Mouse (Mus musculus): ENCODE measurements around the gene Snx13.

Snx13 gene

DNA sequence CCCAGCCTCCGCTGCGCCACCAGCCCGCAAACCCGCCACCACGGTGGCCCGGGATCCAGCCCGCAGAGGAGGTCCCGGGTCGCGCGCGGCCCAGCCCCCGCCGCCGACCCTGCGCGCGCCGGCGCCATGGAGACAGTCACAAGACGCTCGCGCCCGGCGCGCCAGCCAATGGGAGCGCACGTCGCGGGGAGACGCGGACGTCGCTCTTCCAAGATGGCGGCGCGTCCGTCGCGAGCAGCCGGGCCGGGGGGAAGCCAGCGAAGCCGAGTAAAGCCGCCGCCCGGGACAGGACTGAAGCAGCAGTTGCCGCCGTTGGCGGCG is at the start of gene Snx13:
TSS of gene Snx13 (plus strand) at position 188 of the 321 bp plus-strand sequence.
- peak; percentile 81 to 83 for DNase-seq (ENCODE audit: low spot score in 2 of 2)

DNA sequence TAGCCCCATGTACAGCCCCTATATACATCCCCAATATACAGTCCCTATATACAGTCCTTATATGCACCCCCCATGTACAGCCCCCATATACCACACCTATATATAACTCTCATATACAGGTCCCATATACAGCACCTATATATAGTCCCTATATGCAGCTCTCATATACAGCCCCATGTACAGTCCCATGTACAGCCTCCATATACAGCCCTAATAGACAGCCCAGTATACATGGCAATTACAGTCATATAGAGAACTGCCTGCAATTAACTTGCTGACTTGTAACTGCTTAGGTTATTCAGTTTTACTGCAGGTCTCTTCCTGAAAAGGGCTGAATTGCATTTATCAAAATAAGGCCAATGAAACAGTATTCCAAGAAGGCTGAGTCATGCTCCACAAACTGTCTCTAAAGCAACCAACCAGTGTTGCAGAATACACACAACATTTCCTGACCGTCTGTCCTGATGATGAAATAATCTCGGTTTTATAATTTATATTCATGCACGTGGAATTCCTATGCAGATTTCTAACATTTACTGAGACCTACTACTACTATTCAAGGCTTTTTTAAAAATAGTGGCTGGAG is 49.3 kb upstream of the Snx13 start:
- DNase-seq (ENCODE audit: low spot score in 2 of 2) = no peak

GRCm38 (mm10) chr12:34998778-34999467 is 48.1 kb upstream of the Snx13 start:
- DNase-seq (ENCODE audit: low spot score in 2 of 2) = no peak

DNA sequence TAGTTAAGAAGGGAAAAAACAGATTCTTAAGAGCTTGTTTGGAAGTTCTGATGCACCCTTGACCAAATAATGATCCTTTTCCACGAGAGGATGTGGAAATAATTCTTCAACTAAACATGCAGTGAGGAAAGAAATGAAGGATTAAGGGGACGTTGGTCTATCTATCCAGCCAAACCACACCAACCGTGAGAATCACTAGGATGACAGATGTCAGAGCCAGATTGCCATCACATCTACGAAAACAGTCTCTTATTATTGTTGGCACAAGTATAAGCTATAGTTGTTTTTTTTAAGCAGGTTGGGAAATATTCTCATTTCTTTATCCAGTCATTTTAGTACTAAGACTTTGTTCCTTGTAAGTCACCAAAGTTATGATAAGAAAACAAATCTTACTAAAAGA is 46.7 kb upstream of the Snx13 start:
- no peak for DNase-seq (ENCODE audit: low spot score in 2 of 2)

- DNase-seq (ENCODE audit: low spot score in 2 of 2) = no peak
Observed at GRCm38 (mm10) chr12:35005748-35006147, 41.2 kb upstream of the Snx13 start.

DNA sequence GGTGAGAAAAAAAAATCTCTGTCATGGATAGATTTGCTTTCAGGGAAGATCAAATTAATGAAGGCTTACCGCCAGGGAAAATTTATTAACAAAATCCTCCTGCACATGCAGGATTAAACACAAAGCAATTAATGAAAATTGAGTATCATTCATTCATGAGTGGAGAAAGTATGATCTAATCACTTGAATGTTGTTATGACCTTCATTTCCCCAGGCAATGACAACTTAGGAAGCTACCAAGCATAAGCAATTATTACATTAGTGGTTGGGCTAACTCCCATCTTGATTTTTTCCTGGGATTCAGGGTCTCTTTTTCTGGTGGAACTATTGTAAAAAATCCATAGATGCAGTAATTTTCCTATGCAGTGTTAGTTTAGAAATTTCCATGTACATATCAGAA is 39.1 kb upstream of the Snx13 start:
- DNase-seq (ENCODE audit: low spot score in 2 of 2) = no peak

GRCm38 (mm10) chr12:35008340-35009137 is 38.4 kb upstream of the Snx13 start:
- no peak for DNase-seq (ENCODE audit: low spot score in 2 of 2)

DNA sequence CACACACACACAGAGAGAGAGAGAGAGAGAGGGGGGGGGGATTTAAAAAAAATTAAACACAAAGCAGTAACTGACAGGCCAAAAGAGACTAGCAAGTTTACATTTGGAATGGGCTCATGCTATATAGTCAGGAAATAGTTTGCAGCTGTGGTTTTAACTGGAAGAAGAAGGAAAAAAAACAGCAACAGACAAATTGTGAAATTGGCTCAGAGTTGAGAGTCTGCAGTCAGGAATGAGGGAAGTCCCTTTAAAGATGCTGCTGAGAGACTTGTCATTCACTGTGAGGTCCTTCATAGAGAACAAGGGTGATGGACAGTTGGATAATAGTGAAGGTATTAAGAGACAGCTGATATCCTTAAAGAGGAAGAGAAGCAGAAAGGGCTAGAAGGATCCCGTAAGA is 35.5 kb upstream of the Snx13 start:
- no peak for DNase-seq (ENCODE audit: low spot score in 2 of 2)

DNA sequence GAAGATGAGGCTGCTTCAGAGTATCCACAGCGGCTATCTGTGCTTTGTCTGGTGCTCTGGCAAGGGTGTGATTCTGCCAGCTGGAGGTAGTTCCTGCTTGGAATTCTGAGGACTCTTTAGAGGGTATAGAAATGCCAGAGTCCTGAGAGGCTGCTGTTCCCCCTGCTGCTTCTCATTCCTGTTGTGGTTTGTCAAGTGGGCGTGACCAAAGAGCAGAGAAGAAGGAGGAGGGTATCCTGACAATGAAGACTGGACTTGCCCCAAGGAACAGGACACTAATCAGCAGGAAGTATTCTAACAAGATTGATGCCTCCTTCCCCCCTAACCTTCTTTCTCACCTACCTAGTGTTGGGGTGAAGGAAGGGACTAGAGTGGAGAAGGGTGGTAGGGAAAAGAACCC is 33.0 kb upstream of the Snx13 start:
- DNase-seq (ENCODE audit: low spot score in 2 of 2) = no peak

DNA sequence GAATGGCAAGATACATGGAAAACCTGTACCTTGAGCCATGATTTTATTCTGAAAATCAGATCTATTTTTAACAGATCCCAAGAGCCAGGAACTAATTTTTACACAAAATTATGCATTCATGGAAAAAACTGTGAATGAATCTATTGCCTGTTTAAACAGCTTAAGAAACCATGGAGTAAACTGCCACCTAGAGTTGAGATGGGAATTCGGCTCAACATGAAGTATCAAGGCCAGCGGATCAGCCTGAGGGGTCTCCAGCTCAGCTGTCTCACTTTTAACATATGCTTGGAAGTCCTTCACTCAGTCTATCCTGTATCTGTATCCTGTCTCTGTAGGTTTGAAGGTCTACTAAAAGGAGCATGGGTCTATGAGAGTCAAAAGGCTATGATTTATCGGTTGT is 30.9 kb upstream of the Snx13 start:
- DNase-seq (ENCODE audit: low spot score in 2 of 2) = no peak

GRCm38 (mm10) chr12:35016481-35017250 is 30.3 kb upstream of the Snx13 start:
- no peak for DNase-seq (ENCODE audit: low spot score in 2 of 2)

GRCm38 (mm10) chr12:35018679-35019237 is 28.2 kb upstream of the Snx13 start:
- no peak for DNase-seq (ENCODE audit: low spot score in 2 of 2)

DNA sequence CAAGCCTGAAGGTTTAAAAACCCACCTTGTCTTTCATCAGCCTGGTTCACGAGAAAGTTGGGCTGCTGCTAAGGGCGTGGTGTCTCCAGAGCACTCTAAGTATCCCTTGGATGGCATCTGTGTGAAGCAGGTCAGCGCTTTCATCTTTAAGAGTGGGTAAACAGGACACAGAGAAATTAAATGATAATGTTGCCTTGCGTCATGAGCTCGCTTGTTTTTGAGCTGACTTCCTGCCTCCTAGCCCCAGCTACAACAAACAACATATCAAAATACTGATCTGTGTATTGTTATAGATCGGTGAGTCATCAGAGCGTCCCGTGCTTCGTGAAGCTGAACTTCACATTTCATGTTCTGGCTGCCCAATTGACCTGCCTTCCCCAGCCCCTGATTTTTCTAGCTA is 25.7 kb upstream of the Snx13 start:
- DNase-seq (ENCODE audit: low spot score in 2 of 2) = no peak

GRCm38 (mm10) chr12:35022066-35022465 is 24.9 kb upstream of the Snx13 start:
- DNase-seq (ENCODE audit: low spot score in 2 of 2) = no peak

- DNase-seq (ENCODE audit: low spot score in 2 of 2) = no peak
Observed at GRCm38 (mm10) chr12:35025916-35026432, 21.0 kb upstream of the Snx13 start.

- no peak for DNase-seq (ENCODE audit: low spot score in 2 of 2)
Observed at GRCm38 (mm10) chr12:35027533-35027932, 19.5 kb upstream of the Snx13 start.

GRCm38 (mm10) chr12:35038668-35039570 is 8.1 kb upstream of the Snx13 start:
- no peak for DNase-seq (ENCODE audit: low spot score in 2 of 2)

DNA sequence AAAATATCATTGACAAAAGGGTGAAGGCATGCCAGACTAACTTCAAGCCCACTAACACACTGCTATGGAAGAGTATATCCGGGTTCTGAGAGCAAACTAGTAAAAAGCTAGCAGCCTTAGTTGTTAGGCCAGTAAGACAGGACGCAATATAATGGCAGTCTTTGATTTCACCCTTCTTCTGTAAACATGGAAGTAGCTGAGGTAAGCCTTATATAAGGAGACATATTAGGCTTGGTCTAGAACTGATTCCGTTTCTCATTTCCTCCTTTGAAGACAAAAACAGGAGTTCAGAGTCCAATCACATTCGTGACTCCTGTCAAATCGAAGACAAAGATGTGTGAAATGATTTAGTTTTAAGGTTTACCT is 7.4 kb upstream of the Snx13 start:
- no peak for DNase-seq (ENCODE audit: low spot score in 2 of 2)

DNA sequence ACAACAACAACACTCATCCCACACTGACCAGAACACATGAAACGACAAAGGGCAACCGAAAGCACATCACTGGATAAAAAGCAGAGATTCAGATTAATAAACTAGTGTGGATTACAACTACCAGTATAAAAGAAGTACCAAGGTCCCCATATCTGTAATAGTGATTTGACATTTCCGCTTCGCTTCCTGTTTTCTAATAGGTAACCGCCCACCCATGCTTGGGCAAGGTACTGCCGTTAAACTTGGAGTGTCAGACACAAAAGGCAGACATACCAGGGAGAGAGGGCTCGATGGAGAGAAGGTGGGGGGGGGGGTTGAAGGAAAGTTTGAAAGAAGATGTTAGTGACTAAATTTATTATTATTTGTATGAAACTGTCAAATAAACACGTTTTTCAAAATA is 5.0 kb upstream of the Snx13 start:
- DNase-seq (ENCODE audit: low spot score in 2 of 2) = no peak

DNA sequence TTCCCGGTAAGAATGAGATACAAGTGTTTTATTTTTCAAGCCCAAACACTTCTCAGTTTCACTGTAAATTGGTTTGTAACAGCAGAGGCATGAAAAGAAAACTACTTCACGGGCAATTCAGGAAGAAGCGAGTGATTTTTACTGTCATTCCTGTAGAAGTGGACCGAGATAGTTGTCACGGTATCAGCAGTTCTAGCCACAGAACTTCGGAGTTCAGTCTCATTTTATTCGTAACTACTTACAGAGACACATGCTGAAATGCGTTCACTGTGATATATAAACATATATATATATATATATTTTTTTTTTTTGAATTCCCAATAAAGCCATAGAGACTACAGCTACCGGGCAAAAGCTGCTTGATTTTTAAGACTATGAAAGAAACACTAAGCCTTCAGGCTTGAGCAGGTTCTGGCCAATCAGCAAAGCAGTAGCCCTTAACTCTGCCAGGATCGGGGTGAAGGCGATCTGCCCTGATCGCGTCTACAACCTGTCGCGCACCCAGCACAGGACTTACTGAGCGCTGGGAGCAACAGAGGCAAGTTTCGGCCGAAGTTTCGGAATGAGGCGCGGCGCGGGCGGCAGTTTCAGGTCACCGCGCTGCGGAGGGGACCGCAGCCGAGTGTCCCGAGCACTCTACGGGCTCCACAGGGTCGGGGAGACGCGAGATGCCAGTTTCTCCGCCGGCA is 532 bp upstream of the Snx13 start:
- no peak for DNase-seq (ENCODE audit: low spot score in 2 of 2)
